Mouse (Mus musculus) midbrain, embryonic 11.5 days (tissue): ENCODE results near the gene Acvr1b. TPM values are rescaled to one million over a fixed set of nuclear protein-coding genes. Genes with fewer than 3 reads are reported as not detected.

Experiments
- ATAC-seq: fragments of 200-750 bp; cut with Nextera tagmentation; 2 replicates; pipeline ENCODE4 v1.8.0; 2017; ENCODE audit warnings: moderate TSS enrichment, moderate library complexity; ENCODE audit not compliant: low FRiP score
- DNase-seq: peaks from one replicate; pipeline ENCODE4 v3.0.0; 2015; ENCODE audit warnings: low spot score; ENCODE audit errors: missing footprints
- H3K27ac ChIP-seq: fragments of 300-500 bp; sonication (generic); 2 replicates; pipeline ENCODE4 v1.5.1; 2014; ENCODE audit warnings: low read depth, low read length
- H3K27me3 ChIP-seq: fragments of 300-500 bp; sonication (generic); 2 replicates; pipeline ENCODE4 v1.6.1; 2014; ENCODE audit warnings: mild to moderate bottlenecking, low read length, moderate library complexity, mixed read lengths; ENCODE audit not compliant: control insufficient read depth, insufficient read depth
- H3K36me3 ChIP-seq: fragments of 300-500 bp; sonication (generic); 2 replicates; pipeline ENCODE4 v1.6.1; 2014; ENCODE audit warnings: mild to moderate bottlenecking, low read length, moderate library complexity, mixed read lengths; ENCODE audit not compliant: control insufficient read depth, insufficient read depth
- H3K4me1 ChIP-seq: fragments of 300-500 bp; sonication (generic); 2 replicates; pipeline ENCODE4 v1.6.1; 2014; ENCODE audit warnings: low read length; ENCODE audit not compliant: control insufficient read depth, insufficient read depth
- H3K4me2 ChIP-seq: fragments of 300-500 bp; sonication (generic); 2 replicates; pipeline ENCODE4 v1.6.1; 2014; ENCODE audit warnings: mild to moderate bottlenecking, moderate library complexity
- H3K4me3 ChIP-seq: fragments of 300-500 bp; sonication (generic); 2 replicates; pipeline ENCODE4 v1.5.1; 2014; ENCODE audit warnings: low read depth, low read length
- H3K9ac ChIP-seq: fragments of 300-500 bp; sonication (generic); 2 replicates; pipeline ENCODE4 v1.6.1; 2014; ENCODE audit warnings: low read length
- H3K9me3 ChIP-seq: fragments of 300-500 bp; sonication (generic); 2 replicates; pipeline ENCODE4 v1.6.1; 2016; ENCODE audit warnings: low read length; ENCODE audit not compliant: control insufficient read depth
- WGBS: fragments of 180-500 bp; shearing (Covaris S2); extraction: QIAGEN DNeasy Blood & Tissue Kit; methylation state at CpG from one replicate; pipeline ENCODE4 v1.1.7; 2014; 5-methylcytosine and 5-hydroxymethylcytosine counted together
- polyA plus RNA-seq: library from polyadenylated mRNA; unstranded; fragments of >200 nt; fragmentation: Nextera tagmentation; extraction: Ambion mirVana; gene quantifications from 2 replicates; pipeline ENCODE4 v1.2.1, GENCODE M21; 2014

Gene Acvr1b
- polyA plus RNA-seq, 1 experiment from 2014 or later = 15.2 TPM

- ATAC-seq = no peak
- Histone ChIP-seq H3K4me3 (no peak overlapping the region), H3K27ac (no peak overlapping the region), H3K36me3 (peaks cover 14% of the 10 kb centered on the region), H3K9ac (no peak overlapping the region), H3K4me2 (no peak overlapping the region), H3K4me1 (peaks cover 17% of the 10 kb centered on the region), H3K9me3 (no peaks in the 10 kb centered on the region), H3K27me3 (no peaks in the 10 kb centered on the region)
- no peak for DNase-seq
- WGBS = 85% methylated on average over 10 of the region's 10 CpGs
Observed at GRCm38 (mm10) chr15:101189981-101190761, 16.3 kb downstream of the Acvr1b start.

- DNase-seq (no peak), ATAC-seq (no peak)
- H3K4me3 ChIP-seq = no peak overlapping the region
- no peaks in the 10 kb centered on the region for H3K9me3 ChIP-seq
- H3K4me1 ChIP-seq = peaks cover 17% of the 10 kb centered on the region
- 81% methylated on average over 5 of the region's 5 CpGs for WGBS
- H3K4me2 ChIP-seq = no peak overlapping the region
- peaks cover 17% of the 10 kb centered on the region for H3K36me3 ChIP-seq
- H3K27me3 ChIP-seq = no peaks in the 10 kb centered on the region
- no peak overlapping the region for H3K9ac ChIP-seq
- H3K27ac ChIP-seq = no peak overlapping the region
Observed at GRCm38 (mm10) chr15:101190762-101191150, 16.9 kb downstream of the Acvr1b start.

- Histone ChIP-seq H3K27ac (peak overlapping the region; percentile 18; the same call in 1 of the 2 replicates), H3K27me3 (no peaks in the 10 kb centered on the region), H3K9ac (no peak overlapping the region), H3K4me2 (no peak overlapping the region), H3K4me1 (peaks cover 17% of the 10 kb centered on the region), H3K4me3 (no peak overlapping the region), H3K9me3 (no peaks in the 10 kb centered on the region), H3K36me3 (peaks cover 24% of the 10 kb centered on the region)
- DNase-seq = peak; percentile 89
- ATAC-seq = peak; percentile 71
- 18% methylated on average over 13 of the region's 13 CpGs for WGBS
Observed at GRCm38 (mm10) chr15:101191459-101192259, 17.8 kb downstream of the Acvr1b start.

- DNase-seq = no peak
- H3K4me2 ChIP-seq = no peak overlapping the region
- ATAC-seq = no peak
- no peaks in the 10 kb centered on the region for H3K9me3 ChIP-seq
- peaks cover 17% of the 10 kb centered on the region for H3K4me1 ChIP-seq
- H3K9ac ChIP-seq = 0 out of 2 replicates have a peak overlapping the region, but pooled peaks have one; percentile 1
- no peak overlapping the region for H3K27ac ChIP-seq
- no peaks in the 10 kb centered on the region for H3K27me3 ChIP-seq
- 47% methylated on average over 7 of the region's 7 CpGs for WGBS
- peaks cover 24% of the 10 kb centered on the region for H3K36me3 ChIP-seq
- H3K4me3 ChIP-seq = no peak overlapping the region
Observed at GRCm38 (mm10) chr15:101192260-101192640, 18.4 kb downstream of the Acvr1b start.

- no peak overlapping the region for H3K4me2 ChIP-seq
Observed at GRCm38 (mm10) chr15:101192651-101193050, 18.8 kb downstream of the Acvr1b start.

GRCm38 (mm10) chr15:101193971-101194370 lies 20.1 kb downstream of the Acvr1b start:
- ATAC-seq (no peak), DNase-seq (no peak)
- no peak overlapping the region for H3K9ac ChIP-seq
- H3K9me3 ChIP-seq = no peaks in the 10 kb centered on the region
- H3K4me2 ChIP-seq = no peak overlapping the region
- no peak overlapping the region for H3K27ac ChIP-seq
- H3K36me3 ChIP-seq = peaks cover 26% of the 10 kb centered on the region
- no peak overlapping the region for H3K4me3 ChIP-seq
- 95% methylated on average over 6 of the region's 6 CpGs for WGBS
- no peaks in the 10 kb centered on the region for H3K27me3 ChIP-seq
- H3K4me1 ChIP-seq = peaks cover 17% of the 10 kb centered on the region

More at GRCm38 (mm10) chr15:101192651-101193050, 18.8 kb downstream of the Acvr1b start:
- Histone ChIP-seq H3K27me3 (no peaks in the 10 kb centered on the region), H3K4me3 (no peak overlapping the region), H3K9me3 (no peaks in the 10 kb centered on the region), H3K27ac (no peak overlapping the region), H3K9ac (no peak overlapping the region), H3K36me3 (peaks cover 24% of the 10 kb centered on the region), H3K4me1 (peaks cover 17% of the 10 kb centered on the region)
- no peak for ATAC-seq
- DNase-seq = peak; percentile 81
- 94% methylated on average over 7 of the region's 7 CpGs for WGBS

GRCm38 (mm10) chr15:101194951-101195823 lies 21.3 kb downstream of the Acvr1b start:
- no peaks in the 10 kb centered on the region for H3K9me3 ChIP-seq
- H3K4me1 ChIP-seq = peaks cover 17% of the 10 kb centered on the region
- H3K9ac ChIP-seq = no peak overlapping the region
- DNase-seq (peak; percentile 79), ATAC-seq (no peak)
- no peak overlapping the region for H3K4me2 ChIP-seq
- WGBS = 96% methylated on average over 16 of the region's 16 CpGs
- H3K27me3 ChIP-seq = no peaks in the 10 kb centered on the region
- H3K36me3 ChIP-seq = peaks cover 32% of the 10 kb centered on the region
- no peak overlapping the region for H3K4me3 ChIP-seq
- no peak overlapping the region for H3K27ac ChIP-seq

GRCm38 (mm10) chr15:101196079-101196795 lies 22.4 kb downstream of the Acvr1b start:
- no peak for ATAC-seq

More at GRCm38 (mm10) chr15:101196079-101196795, 22.4 kb downstream of the Acvr1b start:
- peaks cover 41% of the 10 kb centered on the region for H3K36me3 ChIP-seq
- H3K9me3 ChIP-seq = no peaks in the 10 kb centered on the region
- no peak overlapping the region for H3K4me3 ChIP-seq
- H3K9ac ChIP-seq = no peak overlapping the region
- no peaks in the 10 kb centered on the region for H3K27me3 ChIP-seq
- no peak overlapping the region for H3K4me2 ChIP-seq
- peak; percentile 91 for DNase-seq
- 90% methylated on average over 8 of the region's 8 CpGs for WGBS
- H3K27ac ChIP-seq = no peak overlapping the region
- peaks cover 15% of the 10 kb centered on the region for H3K4me1 ChIP-seq
